Mouse (Mus musculus) CH12F3 (cell line): ENCODE data around the gene Olfr1509.
"Not testable (repeated sequence)": the region's sequence is repeated elsewhere in the genome, so short reads cannot be mapped to it uniquely, and the experiment has no call there.

Source experiments
- in situ Hi-C: fragments of 300-500 bp; cut with MboI; formaldehyde crosslinking; loops from 2 replicates; pipeline ENCODE4 v1.14.3; 2020; ENCODE audit warnings: low sequenced_read_pairs

Gene Olfr1509

DNA sequence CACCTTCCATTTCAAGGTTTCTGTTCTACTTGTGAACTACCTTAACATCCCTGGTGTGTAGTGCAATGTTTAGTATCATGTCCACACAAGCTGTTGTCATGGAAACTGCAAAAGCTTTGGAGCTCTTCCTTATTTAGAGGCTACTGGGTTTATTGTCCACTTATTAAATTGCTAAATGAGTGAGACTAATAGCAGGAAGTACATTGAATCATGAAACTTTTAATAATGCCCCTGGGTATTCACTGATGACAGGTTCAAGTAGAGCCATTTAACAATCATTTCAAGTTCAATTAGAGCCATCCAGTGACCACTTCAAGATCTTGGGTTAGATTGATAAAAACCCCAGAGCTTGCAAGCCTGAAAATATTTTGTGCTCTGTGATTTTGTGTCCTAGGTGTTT is at the start of gene Olfr1509:
Gene Olfr1509 (plus strand): TSS at position 301 of the 400 bp plus-strand sequence.
- in situ Hi-C loops = no loop called here

GRCm38 (mm10) chr14:52397279-52397678 is 45.5 kb upstream of the Olfr1509 start, which contains the start of gene Olfr1511:
TSS of gene Olfr1511 (minus strand) at chr14:52397379.
- in situ Hi-C loops = no loop called here

GRCm38 (mm10) chr14:52410142-52410919 is 32.5 kb upstream of the Olfr1509 start:
- in situ Hi-C loops = not testable (repeated sequence)

DNA sequence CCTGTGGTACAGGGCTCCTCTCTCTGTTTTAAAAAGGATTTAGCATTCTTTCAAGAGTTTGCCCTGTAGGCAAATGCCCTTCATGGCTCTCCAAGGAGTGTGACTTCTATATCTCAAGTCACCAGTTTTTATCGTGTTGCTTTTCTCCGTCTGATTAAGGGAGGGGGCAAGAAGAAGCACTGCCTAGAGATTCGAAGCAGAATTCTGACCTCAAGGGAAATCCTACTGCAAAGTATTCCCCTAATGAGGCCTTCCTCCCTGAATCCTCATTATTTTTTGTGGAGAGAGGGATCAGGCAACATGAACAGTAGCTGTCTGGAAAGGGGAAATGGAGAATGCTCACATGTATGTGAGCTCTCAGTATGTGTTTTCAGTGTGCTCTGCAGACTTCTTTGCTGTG is 28.5 kb upstream of the Olfr1509 start, which contains the start of gene Olfr1510:
Gene Olfr1510 (minus strand): TSS at position 101 of the 400 bp plus-strand sequence.
- in situ Hi-C loops = no loop called here

GRCm38 (mm10) chr14:52427686-52428085 is 15.1 kb upstream of the Olfr1509 start:
- in situ Hi-C loops = no loop called here

GRCm38 (mm10) chr14:52451138-52451537 is 8.3 kb downstream of the Olfr1509 start:
- in situ Hi-C loops = no loop called here

DNA sequence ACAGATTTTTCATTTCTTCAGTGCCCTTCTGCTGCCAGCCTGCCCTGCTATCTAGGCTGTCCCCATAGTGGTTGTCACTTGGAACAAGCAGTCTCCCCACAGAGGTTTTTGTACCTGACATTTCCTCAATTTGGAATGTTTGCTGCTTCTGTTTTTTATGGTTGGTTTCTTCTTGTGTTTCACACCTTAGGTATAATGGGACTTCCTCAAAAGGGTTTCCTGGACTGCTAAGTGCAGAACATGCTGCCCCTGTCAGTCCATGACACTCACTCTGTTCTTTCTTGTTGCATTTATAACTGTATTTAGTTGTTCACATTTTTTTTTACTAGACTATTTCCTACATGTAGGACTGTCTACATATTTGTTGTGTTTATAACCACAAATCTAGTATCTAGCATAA is 19.1 kb downstream of the Olfr1509 start:
- in situ Hi-C loops = no loop called here

- in situ Hi-C loops = no loop called here
Observed at GRCm38 (mm10) chr14:52465738-52466137, 22.9 kb downstream of the Olfr1509 start.

- in situ Hi-C loops = no loop called here
Observed at GRCm38 (mm10) chr14:52467395-52467794, 24.6 kb downstream of the Olfr1509 start, which contains the start of gene Olfr1508. TSS of gene Olfr1508 (minus strand) at chr14:52467495.

GRCm38 (mm10) chr14:52495516-52495915 is 52.7 kb downstream of the Olfr1509 start, which contains the start of gene Olfr1507:
TSS of gene Olfr1507 (minus strand) at chr14:52495749.
- in situ Hi-C loops = no loop called here
